Comparison of ENCODE assay signal across 2 mouse cellular contexts in genomic region chr2:31468857-31469256, GRCm38 (mm10).
A peak's percentile ranks its signal among the peaks of the same experiment; 100 is the strongest.
TF ChIP-seq lines count a peak whose summit lies in the region.

No protein-coding gene starts in this region.

TF ChIP-seq in CH12.LX, 34 proteins besides CTCF, POLR2A, EP300 and RAD21 (continued from another document):
- no peak for TF ChIP-seq ZC3H11A (IDR thresholded peaks at IDR 0.05; ENCODE audit: low read depth, low read length)
- TF ChIP-seq MAFK (IDR thresholded peaks at IDR 0.05; ENCODE audit: insufficient replicate concordance, low read length): peak; percentile 75; the same call in 1 of the 2 replicates
- no peak for TF ChIP-seq NELFE (IDR thresholded peaks at IDR 0.05; ENCODE audit: low read depth, low read length)
TF ChIP-seq in CH12.LX: peak in this region for 1.

TF ChIP-seq in ES-E14, 5 proteins besides CTCF, POLR2A, EP300 and RAD21:
- TF ChIP-seq MAFK (IDR thresholded peaks at IDR 0.05; ENCODE audit: insufficient read depth, low read depth, low read length) (peak; percentile 56; the same call in 1 of the 2 replicates), ZC3H11A (IDR thresholded peaks at IDR 0.05; ENCODE audit: borderline replicate concordance, low read depth, low read length) (no peak), HCFC1 (IDR thresholded peaks at IDR 0.05; ENCODE audit: borderline replicate concordance, insufficient read depth, low read length) (no peak), ZNF384 (IDR thresholded peaks at IDR 0.05; ENCODE audit: low read depth, low read length) (no peak)
